Mouse (Mus musculus): ENCODE results near the gene Efcab6. TPM values are rescaled to one million over a fixed set of nuclear protein-coding genes. Genes with fewer than 3 reads are reported as not detected.

Gene Efcab6
- polyA plus RNA-seq, 2 experiments: not detected

DNA sequence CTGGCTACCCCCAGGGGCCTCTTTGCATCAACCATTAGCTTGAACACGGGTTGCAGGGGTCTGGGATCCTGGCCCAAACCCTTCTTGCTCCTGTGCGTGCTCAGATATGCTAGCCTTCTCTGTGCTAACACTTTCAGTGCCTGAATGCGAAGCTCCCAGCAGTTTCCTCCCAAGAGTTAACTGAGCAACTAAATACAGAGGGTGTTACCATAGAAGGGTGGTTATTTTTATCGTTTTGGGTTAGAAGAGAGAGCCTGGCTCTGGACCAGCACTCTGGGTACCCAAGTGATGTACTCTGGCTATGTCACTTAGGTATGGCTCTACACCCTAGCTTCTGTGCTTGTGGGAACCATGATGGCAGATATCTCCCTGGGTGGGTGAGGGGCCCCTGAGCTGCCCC lies 217.7 kb downstream of the Efcab6 start:
- no peaks in the 10 kb centered on the region for H3K9me3 ChIP-seq (ENCODE audit: control insufficient read depth, low read length)
- H3K27ac ChIP-seq: no peak overlapping the region
- H3K4me3 ChIP-seq (ENCODE audit: insufficient read depth in 1 of 2, low read depth in 2 of 2, low read length in 2 of 2): no peak overlapping the region
- H3K4me1 ChIP-seq (replicated peaks; ENCODE audit: control insufficient read depth in 2 of 2, insufficient read depth in 2 of 2, low read length in 1 of 2): no peaks in the 10 kb centered on the region
- H3K36me3 ChIP-seq (replicated peaks; ENCODE audit: control insufficient read depth, insufficient read depth, low read depth): no peaks in the 10 kb centered on the region
- ATAC-seq (ENCODE audit: insufficient read depth): no peak
- H3K27me3 ChIP-seq (ENCODE audit: control insufficient read depth, insufficient read depth, low read length): no peaks in the 10 kb centered on the region
- H3K9ac ChIP-seq (replicated peaks): no peak overlapping the region
- TF ChIP-seq EP300 (IDR thresholded peaks at IDR 0.05; ENCODE audit: low read depth): no peak
- TF ChIP-seq CTCF (IDR thresholded peaks at IDR 0.05; ENCODE audit: low read depth): no peak
- no peak overlapping the region for H3K4me2 ChIP-seq (ENCODE audit: low read depth)
- 56% methylated on average over 4 of the region's 4 CpGs for WGBS (ENCODE audit: insufficient replicate concordance)
- no peak for DNase-seq (ENCODE audit: low read depth in 3 of 3, low spot score in 3 of 3)

DNA sequence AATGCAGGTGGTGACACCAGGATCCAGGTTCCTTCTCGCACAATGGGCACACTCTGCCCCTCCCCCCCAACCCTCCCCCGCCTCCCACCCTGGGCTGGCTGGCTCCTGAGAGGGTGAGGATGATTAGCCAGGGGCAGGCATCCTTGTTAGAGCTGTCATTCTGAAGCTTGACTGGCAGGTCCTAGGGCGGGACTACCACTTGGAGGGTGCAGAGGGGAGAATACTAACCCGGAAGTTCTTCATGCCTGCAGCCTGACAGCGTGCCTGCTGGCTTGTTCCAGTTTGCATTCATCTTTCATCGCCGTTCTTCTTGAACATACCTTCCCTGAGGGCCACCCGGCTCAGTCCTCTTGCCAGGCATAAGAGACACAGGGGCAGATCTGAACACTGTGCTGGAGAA lies 218.6 kb downstream of the Efcab6 start:
- Histone ChIP-seq H3K4me3 (ENCODE audit: insufficient read depth in 1 of 2, low read depth in 2 of 2, low read length in 2 of 2) (no peak overlapping the region), H3K4me2 (ENCODE audit: low read depth) (no peak overlapping the region), H3K9ac (replicated peaks) (no peak overlapping the region), H3K27me3 (ENCODE audit: control insufficient read depth, insufficient read depth, low read length) (no peaks in the 10 kb centered on the region), H3K36me3 (replicated peaks; ENCODE audit: control insufficient read depth, insufficient read depth, low read depth) (no peaks in the 10 kb centered on the region), H3K4me1 (replicated peaks; ENCODE audit: control insufficient read depth in 2 of 2, insufficient read depth in 2 of 2, low read length in 1 of 2) (no peaks in the 10 kb centered on the region), H3K9me3 (ENCODE audit: control insufficient read depth, low read length) (no peaks in the 10 kb centered on the region), H3K27ac (no peak overlapping the region)
- no peak for DNase-seq (ENCODE audit: low read depth in 3 of 3, low spot score in 3 of 3)
- ATAC-seq (ENCODE audit: insufficient read depth): no peak
- TF ChIP-seq EP300 (IDR thresholded peaks at IDR 0.05; ENCODE audit: low read depth) (no peak), CTCF (IDR thresholded peaks at IDR 0.05; ENCODE audit: low read depth) (no peak)
- WGBS (ENCODE audit: insufficient replicate concordance): 33% methylated on average over 8 of the region's 8 CpGs

- no peak for ATAC-seq (ENCODE audit: insufficient read depth)
- H3K9me3 ChIP-seq (ENCODE audit: control insufficient read depth, low read length): no peaks in the 10 kb centered on the region
- WGBS (ENCODE audit: insufficient replicate concordance): 29% methylated on average over 11 of the region's 11 CpGs
Observed at GRCm38 (mm10) chr15:83845734-83846133, 219.4 kb downstream of the Efcab6 start.

DNA sequence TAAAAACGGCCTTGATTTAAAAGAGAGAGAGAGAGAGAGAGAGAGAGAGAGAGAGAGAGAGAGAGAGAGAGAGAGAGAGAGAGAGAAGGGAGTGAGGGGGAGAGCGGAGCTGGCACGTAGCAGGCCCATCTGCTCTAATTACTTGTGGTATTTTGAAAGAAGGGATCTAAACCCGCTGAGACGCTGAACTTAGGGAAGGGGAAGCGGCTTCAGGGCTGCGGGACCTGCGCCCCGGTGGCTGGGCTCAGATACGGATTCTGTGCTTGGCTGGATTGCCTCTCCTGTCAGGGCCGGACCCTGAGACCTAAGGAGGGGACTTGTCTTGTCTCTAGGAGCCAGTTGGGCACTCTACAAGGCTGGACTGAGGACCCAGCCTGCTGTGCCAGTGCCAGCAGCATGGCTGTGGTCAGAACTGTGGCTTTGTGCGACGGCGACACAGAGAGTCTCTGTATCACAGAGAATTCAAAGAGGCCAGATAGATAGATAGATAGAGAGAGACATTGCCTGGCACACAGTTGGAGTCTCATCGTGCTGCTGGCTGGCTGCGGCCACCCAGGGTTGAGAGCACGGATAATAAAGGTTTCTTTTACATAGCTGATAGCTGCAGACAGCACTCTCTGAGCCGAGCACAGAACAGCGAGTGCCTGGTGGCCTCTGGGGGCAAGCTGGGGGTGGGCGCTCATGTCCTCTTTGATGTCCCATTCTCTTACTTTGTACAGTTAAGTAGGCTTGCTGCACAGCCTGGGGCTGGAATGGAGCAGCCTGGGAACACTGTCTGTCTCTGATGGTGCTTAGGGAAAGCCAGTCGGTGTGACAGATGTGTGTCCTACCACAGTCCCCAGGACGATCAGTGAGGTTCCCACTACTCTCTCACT lies 222.0 kb downstream of the Efcab6 start:
- no peak overlapping the region for H3K4me2 ChIP-seq (ENCODE audit: low read depth)
- DNase-seq (ENCODE audit: low read depth in 3 of 3, low spot score in 3 of 3) (no peak), ATAC-seq (ENCODE audit: insufficient read depth) (no peak)
- H3K4me3 ChIP-seq (ENCODE audit: insufficient read depth in 1 of 2, low read depth in 2 of 2, low read length in 2 of 2): no peak overlapping the region
- no peak overlapping the region for H3K27ac ChIP-seq
- no peaks in the 10 kb centered on the region for H3K27me3 ChIP-seq (ENCODE audit: control insufficient read depth, insufficient read depth, low read length)
- no peaks in the 10 kb centered on the region for H3K4me1 ChIP-seq (replicated peaks; ENCODE audit: control insufficient read depth in 2 of 2, insufficient read depth in 2 of 2, low read length in 1 of 2)
- H3K9ac ChIP-seq (replicated peaks): no peak overlapping the region
- no peaks in the 10 kb centered on the region for H3K36me3 ChIP-seq (replicated peaks; ENCODE audit: control insufficient read depth, insufficient read depth, low read depth)
- WGBS (ENCODE audit: insufficient replicate concordance): 47% methylated on average over 22 of the region's 22 CpGs
- H3K9me3 ChIP-seq (ENCODE audit: control insufficient read depth, low read length): no peaks in the 10 kb centered on the region
- TF ChIP-seq EP300 (IDR thresholded peaks at IDR 0.05; ENCODE audit: low read depth) (no peak), CTCF (IDR thresholded peaks at IDR 0.05; ENCODE audit: low read depth) (no peak)

More at GRCm38 (mm10) chr15:83845734-83846133, 219.4 kb downstream of the Efcab6 start:
- Histone ChIP-seq H3K4me1 (replicated peaks; ENCODE audit: control insufficient read depth in 2 of 2, insufficient read depth in 2 of 2, low read length in 1 of 2) (no peaks in the 10 kb centered on the region), H3K4me2 (ENCODE audit: low read depth) (no peak overlapping the region), H3K4me3 (ENCODE audit: insufficient read depth in 1 of 2, low read depth in 2 of 2, low read length in 2 of 2) (no peak overlapping the region), H3K27ac (no peak overlapping the region), H3K27me3 (ENCODE audit: control insufficient read depth, insufficient read depth, low read length) (no peaks in the 10 kb centered on the region), H3K9ac (replicated peaks) (no peak overlapping the region), H3K36me3 (replicated peaks; ENCODE audit: control insufficient read depth, insufficient read depth, low read depth) (no peaks in the 10 kb centered on the region)
- TF ChIP-seq EP300 (IDR thresholded peaks at IDR 0.05; ENCODE audit: low read depth) (no peak), CTCF (IDR thresholded peaks at IDR 0.05; ENCODE audit: low read depth) (no peak)
- DNase-seq (ENCODE audit: low read depth in 3 of 3, low spot score in 3 of 3): no peak

- H3K9me3 ChIP-seq (ENCODE audit: control insufficient read depth, low read length): no peaks in the 10 kb centered on the region
- ATAC-seq (ENCODE audit: insufficient read depth) (no peak), DNase-seq (ENCODE audit: low read depth in 3 of 3, low spot score in 3 of 3) (no peak)
- H3K4me3 ChIP-seq (ENCODE audit: insufficient read depth in 1 of 2, low read depth in 2 of 2, low read length in 2 of 2): no peak overlapping the region
- no peak overlapping the region for H3K27ac ChIP-seq
- H3K9ac ChIP-seq (replicated peaks): no peak overlapping the region
- H3K36me3 ChIP-seq (replicated peaks; ENCODE audit: control insufficient read depth, insufficient read depth, low read depth): no peaks in the 10 kb centered on the region
- no peaks in the 10 kb centered on the region for H3K27me3 ChIP-seq (ENCODE audit: control insufficient read depth, insufficient read depth, low read length)
- H3K4me2 ChIP-seq (ENCODE audit: low read depth): no peak overlapping the region
- H3K4me1 ChIP-seq (replicated peaks; ENCODE audit: control insufficient read depth in 2 of 2, insufficient read depth in 2 of 2, low read length in 1 of 2): no peaks in the 10 kb centered on the region
- no peak for TF ChIP-seq CTCF (IDR thresholded peaks at IDR 0.05; ENCODE audit: low read depth)
- TF ChIP-seq EP300 (IDR thresholded peaks at IDR 0.05; ENCODE audit: low read depth): no peak
- WGBS (ENCODE audit: insufficient replicate concordance): 70% methylated on average over 12 of the region's 12 CpGs
Observed at GRCm38 (mm10) chr15:83842419-83842818, 222.8 kb downstream of the Efcab6 start.
